Mouse (Mus musculus) erythroblast, embryonic 14.5 days (primary cell): ENCODE data around the gene Lhfpl3.

ENCODE experiments used
- GATA1 ChIP-seq: IDR thresholded peaks from 2 replicates; pipeline ENCODE4 v1.6.1; 2012; ENCODE audit warnings: low read length, inconsistent platforms, mixed read lengths
- TAL1 ChIP-seq: IDR thresholded peaks from 3 replicates; pipeline ENCODE4 v1.6.1; 2012; ENCODE audit warnings: low read length, inconsistent platforms, mixed read lengths

- no peak for TF ChIP-seq TAL1
- no peak for TF ChIP-seq GATA1
Measured at GRCm38 (mm10) chr5:23226753-23227152, 480.9 kb downstream of the Lhfpl3 start.
